Mouse (Mus musculus): ENCODE data around the gene Rasgrf2. TPM values are rescaled to one million over a fixed set of nuclear protein-coding genes. Genes with fewer than 3 reads are reported as not detected.

The Rasgrf2 gene
- polyA plus RNA-seq, 1 experiment from 2014 or later = 0.19 TPM

- Histone ChIP-seq H3K36me3 (no peaks in the 10 kb centered on the region), H3K27me3 (no peaks in the 10 kb centered on the region), H3K9ac (no peak overlapping the region), H3K4me2 (replicated peaks) (no peak overlapping the region), H3K4me3 (no peak overlapping the region), H3K9me3 (no peaks in the 10 kb centered on the region), H3K4me1 (no peaks in the 10 kb centered on the region), H3K27ac (no peak overlapping the region)
- ATAC-seq (ENCODE audit: low FRiP score, low read depth) = no peak
These were observed 146.4 kb downstream of the Rasgrf2 start for GRCm38 (mm10) chr13:91985019-91985418.

GRCm38 (mm10) chr13:91982080-91982479 is 149.4 kb downstream of the Rasgrf2 start:
- H3K27me3 ChIP-seq = no peaks in the 10 kb centered on the region
- no peak overlapping the region for H3K27ac ChIP-seq
- no peak overlapping the region for H3K4me2 ChIP-seq (replicated peaks)
- no peaks in the 10 kb centered on the region for H3K9me3 ChIP-seq
- H3K36me3 ChIP-seq = no peaks in the 10 kb centered on the region
- WGBS = 90% methylated on average over 3 of the region's 3 CpGs
- ATAC-seq (ENCODE audit: low FRiP score, low read depth) = no peak
- no peak overlapping the region for H3K4me3 ChIP-seq
- H3K4me1 ChIP-seq = no peaks in the 10 kb centered on the region
- H3K9ac ChIP-seq = no peak overlapping the region

GRCm38 (mm10) chr13:91981414-91981813 is 150.0 kb downstream of the Rasgrf2 start:
- Histone ChIP-seq H3K9me3 (no peaks in the 10 kb centered on the region), H3K4me3 (no peak overlapping the region), H3K27me3 (no peaks in the 10 kb centered on the region), H3K4me2 (replicated peaks) (no peak overlapping the region), H3K36me3 (no peaks in the 10 kb centered on the region), H3K27ac (no peak overlapping the region), H3K4me1 (no peaks in the 10 kb centered on the region), H3K9ac (no peak overlapping the region)
- ATAC-seq (ENCODE audit: low FRiP score, low read depth) = no peak
- WGBS = 100% methylated on average over 1 of the region's 1 CpGs

GRCm38 (mm10) chr13:91976971-91977370 is 154.5 kb downstream of the Rasgrf2 start:
- 50% methylated on average over 1 of the region's 1 CpGs for WGBS
- ATAC-seq (ENCODE audit: low FRiP score, low read depth) = no peak

GRCm38 (mm10) chr13:91976541-91976940 is 154.9 kb downstream of the Rasgrf2 start:
- Histone ChIP-seq H3K4me1 (no peaks in the 10 kb centered on the region), H3K27ac (no peak overlapping the region), H3K9ac (no peak overlapping the region), H3K4me2 (replicated peaks) (no peak overlapping the region), H3K9me3 (no peaks in the 10 kb centered on the region), H3K27me3 (no peaks in the 10 kb centered on the region), H3K4me3 (no peak overlapping the region), H3K36me3 (no peaks in the 10 kb centered on the region)
- 75% methylated on average over 2 of the region's 2 CpGs for WGBS
- no peak for ATAC-seq (ENCODE audit: low FRiP score, low read depth)

More at GRCm38 (mm10) chr13:91976971-91977370, 154.5 kb downstream of the Rasgrf2 start:
- Histone ChIP-seq H3K9ac (no peak overlapping the region), H3K4me1 (no peaks in the 10 kb centered on the region), H3K4me2 (replicated peaks) (no peak overlapping the region), H3K36me3 (no peaks in the 10 kb centered on the region), H3K27ac (no peak overlapping the region), H3K27me3 (no peaks in the 10 kb centered on the region), H3K4me3 (no peak overlapping the region), H3K9me3 (no peaks in the 10 kb centered on the region)

- H3K27ac ChIP-seq = no peak overlapping the region
- no peak overlapping the region for H3K4me2 ChIP-seq (replicated peaks)
- ATAC-seq (ENCODE audit: low FRiP score, low read depth) = no peak
- no peaks in the 10 kb centered on the region for H3K4me1 ChIP-seq
- WGBS = 95% methylated on average over 1 of the region's 1 CpGs
- H3K9me3 ChIP-seq = no peaks in the 10 kb centered on the region
- H3K4me3 ChIP-seq = no peak overlapping the region
- H3K9ac ChIP-seq = no peak overlapping the region
- H3K27me3 ChIP-seq = no peaks in the 10 kb centered on the region
- no peaks in the 10 kb centered on the region for H3K36me3 ChIP-seq
These were observed 157.3 kb downstream of the Rasgrf2 start for GRCm38 (mm10) chr13:91974154-91974553.

GRCm38 (mm10) chr13:91971246-91971645 is 160.2 kb downstream of the Rasgrf2 start:
- no peaks in the 10 kb centered on the region for H3K9me3 ChIP-seq
- no peak overlapping the region for H3K9ac ChIP-seq
- H3K36me3 ChIP-seq = no peaks in the 10 kb centered on the region
- no peak overlapping the region for H3K4me2 ChIP-seq (replicated peaks)
- no peak overlapping the region for H3K27ac ChIP-seq
- no peak for ATAC-seq (ENCODE audit: low FRiP score, low read depth)
- H3K4me3 ChIP-seq = no peak overlapping the region
- no peaks in the 10 kb centered on the region for H3K4me1 ChIP-seq
- no peaks in the 10 kb centered on the region for H3K27me3 ChIP-seq
- 86% methylated on average over 3 of the region's 3 CpGs for WGBS

- no peak overlapping the region for H3K27ac ChIP-seq
These were observed 175.0 kb downstream of the Rasgrf2 start for GRCm38 (mm10) chr13:91956474-91956873.

GRCm38 (mm10) chr13:91955646-91956045 is 175.8 kb downstream of the Rasgrf2 start:
- Histone ChIP-seq H3K4me2 (replicated peaks) (no peak overlapping the region), H3K36me3 (no peaks in the 10 kb centered on the region), H3K4me1 (peaks cover 17% of the 10 kb centered on the region), H3K27ac (no peak overlapping the region), H3K27me3 (no peaks in the 10 kb centered on the region), H3K4me3 (no peak overlapping the region), H3K9ac (no peak overlapping the region), H3K9me3 (no peaks in the 10 kb centered on the region)
- no peak; the same call in 1 of the 2 replicates for ATAC-seq (ENCODE audit: low FRiP score, low read depth)
- WGBS = 76% methylated on average over 2 of the region's 2 CpGs

More at GRCm38 (mm10) chr13:91956474-91956873, 175.0 kb downstream of the Rasgrf2 start:
- ATAC-seq (ENCODE audit: low FRiP score, low read depth) = no peak
- no peaks in the 10 kb centered on the region for H3K36me3 ChIP-seq
- H3K9ac ChIP-seq = no peak overlapping the region
- H3K4me2 ChIP-seq (replicated peaks) = no peak overlapping the region
- H3K4me3 ChIP-seq = no peak overlapping the region
- H3K9me3 ChIP-seq = no peaks in the 10 kb centered on the region
- H3K27me3 ChIP-seq = no peaks in the 10 kb centered on the region
- H3K4me1 ChIP-seq = peaks cover 17% of the 10 kb centered on the region

- H3K4me1 ChIP-seq = peaks cover 17% of the 10 kb centered on the region
- no peaks in the 10 kb centered on the region for H3K27me3 ChIP-seq
- H3K4me2 ChIP-seq (replicated peaks) = no peak overlapping the region
- 0 out of 2 replicates have a peak overlapping the region, but pooled peaks have one; percentile 22 for H3K27ac ChIP-seq
- no peaks in the 10 kb centered on the region for H3K9me3 ChIP-seq
- ATAC-seq (ENCODE audit: low FRiP score, low read depth) = no peak
- no peak overlapping the region for H3K4me3 ChIP-seq
- no peak overlapping the region for H3K9ac ChIP-seq
- 60% methylated on average over 1 of the region's 1 CpGs for WGBS
- no peaks in the 10 kb centered on the region for H3K36me3 ChIP-seq
These were observed 176.3 kb downstream of the Rasgrf2 start for GRCm38 (mm10) chr13:91955175-91955574.

GRCm38 (mm10) chr13:91940113-91940512 is 191.3 kb downstream of the Rasgrf2 start:
- no peak overlapping the region for H3K9ac ChIP-seq
- H3K36me3 ChIP-seq = no peaks in the 10 kb centered on the region
- no peak for ATAC-seq (ENCODE audit: low FRiP score, low read depth)
- H3K27me3 ChIP-seq = no peaks in the 10 kb centered on the region
- no peak overlapping the region for H3K4me3 ChIP-seq
- no peak overlapping the region for H3K27ac ChIP-seq
- WGBS = 93% methylated on average over 9 of the region's 9 CpGs
- 0 out of 2 replicates have a peak, but pooled peaks cover 8% of the 10 kb centered on the region for H3K4me1 ChIP-seq
- no peak overlapping the region for H3K4me2 ChIP-seq (replicated peaks)
- no peaks in the 10 kb centered on the region for H3K9me3 ChIP-seq

GRCm38 (mm10) chr13:91938826-91939225 is 192.6 kb downstream of the Rasgrf2 start:
- Histone ChIP-seq H3K4me2 (replicated peaks) (no peak overlapping the region), H3K9me3 (no peaks in the 10 kb centered on the region), H3K36me3 (no peaks in the 10 kb centered on the region), H3K4me1 (0 out of 2 replicates have a peak, but pooled peaks cover 8% of the 10 kb centered on the region), H3K4me3 (no peak overlapping the region), H3K27me3 (no peaks in the 10 kb centered on the region), H3K9ac (no peak overlapping the region), H3K27ac (no peak overlapping the region)
- WGBS = 20% methylated on average over 1 of the region's 1 CpGs
- no peak for ATAC-seq (ENCODE audit: low FRiP score, low read depth)

- Histone ChIP-seq H3K36me3 (no peaks in the 10 kb centered on the region), H3K9me3 (no peaks in the 10 kb centered on the region), H3K27me3 (no peaks in the 10 kb centered on the region), H3K9ac (no peak overlapping the region), H3K4me1 (0 out of 2 replicates have a peak, but pooled peaks cover 8% of the 10 kb centered on the region), H3K4me2 (replicated peaks) (no peak overlapping the region), H3K27ac (no peak overlapping the region), H3K4me3 (no peak overlapping the region)
- ATAC-seq (ENCODE audit: low FRiP score, low read depth) = no peak
- WGBS = 95% methylated on average over 2 of the region's 2 CpGs
These were observed 194.2 kb downstream of the Rasgrf2 start for GRCm38 (mm10) chr13:91937232-91937631.
